Mouse (Mus musculus) spleen, adult 18-20 months (tissue): ENCODE data around the gene Ackr3.

Source experiments
- DNase-seq, 2 experiments: peaks; one replicate each; pipeline ENCODE4 v3.0.0; 2022; ENCODE audit warnings: mixed read lengths in 2 of 2

The Ackr3 gene

DNA sequence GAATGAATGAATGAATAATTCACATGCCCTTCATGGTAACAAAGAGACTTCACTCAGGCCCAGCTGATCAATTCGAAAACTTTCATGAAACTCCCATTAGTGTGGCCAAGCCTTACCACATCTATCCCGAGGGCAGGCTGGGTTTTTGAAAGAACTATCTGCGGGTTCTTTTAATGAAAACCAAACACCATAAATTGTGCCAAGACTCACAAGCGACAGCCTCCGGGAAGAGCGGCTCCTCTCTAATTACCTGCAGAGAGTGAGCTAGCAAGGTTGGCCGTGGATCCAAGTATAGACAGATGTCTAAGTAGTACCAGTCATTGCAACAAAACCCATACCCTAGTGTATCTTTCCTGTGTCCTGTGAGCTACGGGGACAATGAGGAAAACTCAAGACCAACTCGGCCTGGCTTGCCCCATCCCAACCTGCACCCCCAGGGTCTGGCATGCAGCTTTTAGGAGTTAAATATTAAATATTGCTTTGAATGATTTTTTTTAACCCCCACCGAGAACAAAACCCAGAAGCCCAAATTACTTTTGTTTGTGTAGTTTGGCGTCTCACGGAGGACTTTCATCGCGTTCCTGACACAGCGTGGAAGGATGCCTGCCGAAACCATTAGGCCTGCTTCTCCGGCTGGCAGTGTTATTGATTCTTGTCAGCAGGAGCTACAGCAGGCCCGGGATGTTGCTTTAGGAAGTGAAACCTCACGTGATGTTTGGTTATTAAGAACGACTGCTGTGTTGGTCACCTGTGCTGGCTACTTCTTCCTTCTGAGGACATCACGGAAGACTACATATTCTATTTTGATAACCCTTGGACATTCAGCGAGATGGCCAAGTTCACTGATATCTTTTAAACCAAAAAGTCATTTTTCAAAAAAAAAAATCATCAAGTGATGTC, 28.1 kb downstream of the Ackr3 start:
- no peak for DNase-seq

DNA sequence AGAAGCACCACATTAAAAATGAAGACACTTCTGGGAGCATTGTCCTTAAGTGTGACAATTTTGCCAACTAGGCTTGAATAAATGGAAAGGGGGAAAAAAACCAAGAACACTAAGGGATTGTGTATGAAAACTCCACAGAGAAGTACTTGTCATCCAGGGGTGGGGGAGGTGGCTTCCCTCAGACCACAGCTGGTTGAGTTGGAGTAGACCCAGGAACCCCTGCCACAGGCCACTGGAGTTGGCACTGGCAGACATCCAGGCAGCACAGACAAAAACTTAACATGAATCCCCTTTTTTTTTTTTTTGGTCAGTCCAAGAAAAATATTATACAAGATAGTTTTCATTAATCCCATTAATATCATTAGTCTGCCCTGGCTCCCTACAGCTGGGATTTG, 28.7 kb downstream of the Ackr3 start:
- no peak for DNase-seq

DNA sequence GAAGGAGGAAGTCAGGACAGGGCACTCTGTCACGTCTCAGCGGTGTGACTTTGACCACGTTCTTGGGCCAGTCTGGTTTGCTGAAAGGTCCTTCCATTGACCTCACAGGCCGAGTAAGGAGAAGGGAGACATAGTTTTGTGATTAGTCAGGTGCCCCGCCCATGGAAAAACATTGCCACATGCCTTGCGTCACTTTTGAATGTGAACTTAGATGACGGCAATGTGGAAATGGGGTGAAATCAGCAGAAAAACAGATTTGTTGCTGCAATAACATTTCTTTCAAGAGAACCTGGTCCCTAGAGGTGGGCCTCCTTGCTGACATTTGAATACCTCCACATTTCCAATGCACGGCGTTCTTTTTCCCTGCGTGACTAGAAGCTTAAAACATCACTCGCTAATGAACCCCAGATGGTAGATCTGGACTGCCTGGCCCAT, 30.9 kb downstream of the Ackr3 start:
- no peak for DNase-seq

DNA sequence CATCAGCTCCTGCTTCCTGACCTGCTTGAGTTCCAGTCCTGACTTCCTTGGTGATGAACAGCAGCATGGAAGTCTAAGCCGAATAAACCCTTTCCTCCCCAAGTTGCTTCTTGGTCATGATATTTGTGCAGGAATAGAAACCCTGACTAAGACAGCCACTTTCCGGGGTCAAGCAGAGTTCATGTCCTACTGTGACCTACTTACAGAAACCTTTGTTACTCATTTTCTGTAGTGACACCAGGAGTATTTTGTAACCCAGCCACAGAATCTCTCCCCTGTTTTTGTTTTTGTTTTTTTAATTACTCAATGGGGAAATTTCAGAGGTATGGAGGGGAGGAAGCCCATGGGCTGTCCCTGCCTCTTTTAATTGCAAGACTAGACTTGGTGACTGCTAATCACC, 32.9 kb downstream of the Ackr3 start:
- DNase-seq: no peak

DNA sequence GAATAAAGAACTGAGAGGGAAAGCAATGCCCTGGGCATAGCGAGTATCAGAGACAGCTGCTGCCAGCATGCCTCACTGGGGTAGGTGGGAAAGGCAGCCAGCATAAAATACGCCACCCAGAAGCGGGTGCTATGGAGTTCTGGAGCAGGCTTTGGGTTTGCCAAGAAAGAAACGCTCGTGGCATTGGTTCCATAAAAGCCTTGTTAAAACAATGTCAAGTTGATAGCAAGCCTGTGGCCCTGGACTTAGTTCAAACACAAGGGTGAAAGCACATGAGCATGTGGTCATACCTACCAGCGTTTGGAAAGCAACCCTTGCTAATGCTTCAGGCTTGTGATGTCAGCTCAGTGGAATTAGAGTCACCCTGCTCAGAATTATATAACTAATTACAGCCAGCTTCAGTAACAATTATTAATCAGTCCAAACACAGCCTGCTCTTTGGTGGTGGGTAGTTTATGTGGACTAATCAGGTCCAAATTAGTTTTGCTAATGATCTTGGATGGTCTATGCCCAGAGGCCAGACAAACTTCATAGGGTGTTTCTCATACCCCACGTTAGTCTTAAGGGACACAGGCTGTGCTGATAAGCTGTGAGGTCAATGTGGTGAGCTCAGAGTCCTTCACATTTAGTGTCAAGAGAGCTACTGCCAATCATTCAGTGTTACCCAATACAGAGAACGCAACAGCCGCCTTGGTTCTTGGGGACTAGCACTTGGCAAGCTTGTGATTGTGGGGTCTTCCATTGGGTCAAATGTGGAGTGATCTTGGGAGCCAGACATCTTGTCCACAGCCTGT, 34.5 kb downstream of the Ackr3 start:
- DNase-seq: no peak

DNA sequence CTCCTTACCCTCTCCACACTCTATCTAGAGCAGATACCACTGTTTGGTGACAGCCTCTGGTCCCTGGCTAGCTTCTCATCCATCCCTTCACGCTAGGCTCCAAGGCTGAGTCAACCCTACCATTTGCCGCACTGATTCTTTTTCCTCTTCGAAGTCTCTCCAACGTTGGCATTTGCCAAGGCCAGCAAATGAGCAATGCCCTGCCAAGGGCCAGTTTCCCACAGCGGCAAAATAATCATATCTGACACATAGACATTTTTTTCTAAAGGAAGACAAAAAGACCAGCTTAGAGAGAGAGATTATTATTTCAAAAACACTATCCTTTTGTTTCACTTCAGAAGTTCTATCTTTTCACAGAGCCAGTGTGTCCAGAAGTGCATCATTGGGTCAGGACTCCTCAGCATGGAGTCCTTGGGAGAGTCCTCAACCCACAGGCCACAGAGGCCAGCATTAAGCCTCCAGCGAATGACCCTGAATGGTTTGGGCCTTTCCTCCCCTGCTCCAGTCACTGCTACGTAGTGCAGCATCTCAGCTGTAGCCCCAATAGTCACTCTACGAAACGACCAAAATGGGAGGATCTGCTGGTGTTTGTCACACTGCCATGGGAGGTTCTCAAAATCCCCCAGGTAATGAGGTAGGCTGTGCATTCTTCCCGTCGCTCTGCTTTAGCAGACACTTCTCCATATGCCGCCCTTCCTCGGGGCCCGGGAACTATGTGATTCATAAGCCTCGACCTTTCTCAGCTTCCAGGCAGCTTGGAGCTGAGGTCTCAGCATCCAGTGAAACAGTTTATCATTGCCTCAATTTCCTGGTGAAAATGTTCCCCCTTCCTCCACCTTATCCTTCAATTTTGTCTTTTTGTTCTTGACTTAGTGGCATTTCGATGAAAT, 35.8 kb downstream of the Ackr3 start:
- DNase-seq: no peak

DNA sequence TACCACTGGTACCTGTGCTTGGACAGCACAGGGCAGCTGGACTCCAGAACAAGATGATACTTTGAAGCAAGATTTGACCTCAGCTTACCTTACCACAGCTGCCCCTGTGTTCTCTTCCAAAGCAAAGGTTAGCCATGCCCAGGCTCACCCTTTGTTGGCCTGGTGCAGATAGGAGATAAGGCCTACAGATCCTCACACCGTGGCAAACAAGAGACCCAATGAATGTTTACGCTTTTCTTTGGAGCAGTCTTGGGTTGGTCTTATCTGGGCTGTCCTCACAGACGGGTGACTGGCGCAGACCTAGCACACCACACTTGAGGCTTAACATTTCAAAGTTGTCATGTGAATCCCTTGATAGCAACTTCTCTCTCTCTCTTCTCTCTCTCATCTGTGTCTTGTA, 36.5 kb downstream of the Ackr3 start:
- no peak for DNase-seq

DNA sequence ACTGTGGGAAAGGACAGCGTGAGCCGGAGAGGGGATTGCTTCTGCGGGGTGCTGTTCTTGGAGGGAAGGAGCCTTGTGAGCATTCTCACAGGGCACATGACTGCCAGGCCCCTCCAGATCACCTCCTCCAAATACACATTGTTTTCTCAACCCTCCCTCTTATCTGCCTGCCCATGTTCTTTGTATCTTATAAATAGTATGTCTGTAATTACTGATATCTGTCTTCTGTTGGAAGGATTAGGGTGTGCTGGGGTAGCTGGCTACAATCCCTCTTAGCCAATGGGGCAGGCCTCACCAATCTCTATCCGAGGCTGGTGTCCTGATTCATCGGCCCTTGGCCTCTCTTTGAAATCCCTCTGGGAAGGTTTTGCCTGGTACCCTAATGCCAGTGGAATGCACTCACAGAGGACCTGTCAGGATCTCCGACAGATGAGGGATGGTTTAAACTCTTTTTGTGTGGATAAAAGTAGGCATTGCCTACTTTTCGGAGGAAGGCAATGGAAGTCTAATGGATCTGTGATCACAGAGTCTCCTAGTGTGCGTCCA, 38.7 kb downstream of the Ackr3 start:
- no peak for DNase-seq

DNA sequence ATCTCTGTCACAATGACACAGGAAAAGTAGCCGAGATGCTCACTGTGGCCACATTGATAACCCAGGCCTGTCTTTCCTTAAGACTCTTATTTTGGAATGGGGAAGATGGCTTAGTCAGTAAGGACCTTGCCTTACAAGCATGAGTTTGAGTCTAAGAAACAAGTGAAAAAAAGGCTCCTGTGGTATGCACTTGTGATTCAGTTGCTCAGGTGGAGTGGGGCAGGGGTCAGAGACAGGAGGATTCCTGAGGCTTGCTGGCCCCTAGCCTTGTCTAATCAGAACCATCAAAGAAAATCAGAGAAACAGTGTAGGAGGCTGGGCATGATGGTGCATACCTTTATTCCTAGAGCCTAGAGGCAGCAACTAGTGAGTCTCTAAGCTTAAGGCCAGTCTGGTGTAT, 40.8 kb downstream of the Ackr3 start:
- no peak for DNase-seq

DNA sequence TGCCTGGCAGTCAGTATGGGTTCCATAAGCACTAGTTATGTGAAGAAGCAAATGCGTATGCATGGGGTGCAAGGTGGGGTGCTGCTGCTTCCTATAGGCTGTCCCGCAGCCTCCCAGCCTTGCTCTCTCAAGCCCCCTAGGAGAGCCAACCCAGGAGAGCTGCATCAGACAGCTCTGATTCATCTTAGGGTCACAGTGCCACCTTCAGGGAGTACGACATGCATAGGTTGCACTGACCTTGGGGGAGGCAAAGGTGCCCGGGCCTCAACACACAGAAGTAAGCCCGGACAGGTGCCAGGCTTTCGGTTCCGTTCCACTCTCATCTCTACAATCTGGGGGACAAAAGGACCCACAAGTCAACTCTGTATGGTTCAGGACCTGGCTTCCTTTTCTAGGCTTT, 41.8 kb downstream of the Ackr3 start:
- DNase-seq: no peak

DNA sequence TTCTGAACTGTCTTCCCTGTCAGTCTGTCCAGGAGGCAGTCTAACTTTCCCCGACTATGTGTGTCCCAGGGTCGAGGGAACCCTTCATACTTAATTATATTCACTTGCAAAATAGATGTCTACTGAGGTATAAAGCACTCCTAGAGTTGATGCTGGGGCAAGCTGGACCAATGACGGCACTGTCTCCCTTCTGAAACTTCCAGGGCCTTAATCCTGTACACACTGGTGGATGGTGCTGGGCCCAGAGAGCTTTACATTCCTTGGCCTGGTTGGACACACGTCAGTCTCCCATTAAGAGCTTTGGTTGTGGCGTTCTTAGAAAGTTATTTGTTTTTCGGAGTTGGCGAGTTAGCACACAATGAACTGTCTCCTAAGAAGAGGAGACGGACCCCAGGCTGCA, 42.3 kb downstream of the Ackr3 start:
- DNase-seq: no peak

DNA sequence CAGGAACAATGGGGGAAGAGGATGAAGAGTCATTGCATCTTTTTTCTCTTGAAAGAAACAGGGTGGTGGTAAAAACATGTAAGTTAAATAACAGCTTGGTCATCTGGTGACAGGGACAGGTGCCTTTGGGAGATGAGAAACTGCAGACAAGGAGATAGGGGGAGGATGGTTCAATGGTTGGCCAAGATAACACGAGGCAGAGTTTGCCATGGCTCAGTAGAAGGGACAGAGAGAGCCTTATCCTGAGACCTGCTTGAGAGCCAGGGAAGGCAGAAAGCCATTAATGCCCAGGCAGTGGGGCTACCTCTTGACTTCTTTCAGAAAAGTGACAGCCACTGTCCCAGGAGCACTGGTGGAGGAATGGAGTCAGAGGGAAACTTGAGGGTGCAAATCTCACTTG, 43.0 kb downstream of the Ackr3 start:
- no peak for DNase-seq

DNA sequence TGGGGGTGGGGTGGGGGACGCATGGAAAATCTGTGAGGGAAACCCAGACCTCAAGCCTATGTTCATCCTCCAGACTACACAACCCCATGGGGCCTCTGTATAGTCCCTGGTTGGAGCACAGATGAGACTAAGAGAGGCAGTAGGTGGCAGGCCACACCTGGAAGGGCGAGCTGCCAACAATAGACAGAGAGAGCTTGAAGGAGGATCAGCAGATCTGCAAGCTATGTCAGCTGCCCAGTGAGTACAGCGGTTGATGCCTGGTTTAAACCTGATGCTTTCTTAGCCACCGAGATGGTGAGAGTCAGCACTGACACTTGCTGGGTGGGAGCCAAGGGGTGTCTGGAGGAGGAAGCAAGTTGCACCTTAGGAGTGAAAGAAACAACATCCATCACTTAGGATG, 43.5 kb downstream of the Ackr3 start:
- no peak for DNase-seq

DNA sequence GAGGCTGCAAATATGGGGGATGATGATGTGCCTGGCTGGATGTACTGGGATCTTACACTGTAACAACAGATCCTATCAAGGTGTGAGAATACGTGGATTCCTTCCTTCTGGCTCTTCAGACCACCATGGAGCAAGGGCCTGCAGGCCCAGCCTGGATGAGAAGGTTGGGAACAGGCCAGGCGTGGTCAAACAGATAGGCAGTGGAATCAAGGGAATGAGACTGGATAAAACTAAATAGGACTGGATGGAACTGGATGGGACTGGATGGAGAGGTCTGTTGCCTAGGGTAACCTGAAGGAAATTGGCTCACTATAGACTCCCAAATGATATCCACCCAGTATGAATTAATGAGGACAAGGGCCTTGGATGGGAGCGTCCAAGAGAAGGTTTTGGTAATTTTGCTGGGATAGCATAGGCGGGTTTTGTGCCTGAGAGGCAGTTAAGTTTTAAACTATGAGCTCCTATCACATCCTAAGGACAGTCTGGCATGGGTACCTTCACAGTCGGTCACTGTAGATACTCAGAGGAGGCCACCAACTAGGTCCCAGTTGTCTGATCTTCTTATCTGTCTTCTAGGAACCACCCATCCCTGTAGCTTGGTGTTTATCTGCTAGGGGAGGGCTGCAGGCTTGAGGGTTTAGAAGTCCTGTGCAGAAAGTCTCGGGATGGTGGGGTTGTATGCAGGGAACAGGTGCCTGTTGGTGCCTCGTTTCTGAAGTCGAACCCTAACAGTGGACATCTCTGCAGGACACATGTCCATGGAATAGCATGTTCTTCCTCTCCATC, 44.2 kb downstream of the Ackr3 start:
- no peak for DNase-seq

DNA sequence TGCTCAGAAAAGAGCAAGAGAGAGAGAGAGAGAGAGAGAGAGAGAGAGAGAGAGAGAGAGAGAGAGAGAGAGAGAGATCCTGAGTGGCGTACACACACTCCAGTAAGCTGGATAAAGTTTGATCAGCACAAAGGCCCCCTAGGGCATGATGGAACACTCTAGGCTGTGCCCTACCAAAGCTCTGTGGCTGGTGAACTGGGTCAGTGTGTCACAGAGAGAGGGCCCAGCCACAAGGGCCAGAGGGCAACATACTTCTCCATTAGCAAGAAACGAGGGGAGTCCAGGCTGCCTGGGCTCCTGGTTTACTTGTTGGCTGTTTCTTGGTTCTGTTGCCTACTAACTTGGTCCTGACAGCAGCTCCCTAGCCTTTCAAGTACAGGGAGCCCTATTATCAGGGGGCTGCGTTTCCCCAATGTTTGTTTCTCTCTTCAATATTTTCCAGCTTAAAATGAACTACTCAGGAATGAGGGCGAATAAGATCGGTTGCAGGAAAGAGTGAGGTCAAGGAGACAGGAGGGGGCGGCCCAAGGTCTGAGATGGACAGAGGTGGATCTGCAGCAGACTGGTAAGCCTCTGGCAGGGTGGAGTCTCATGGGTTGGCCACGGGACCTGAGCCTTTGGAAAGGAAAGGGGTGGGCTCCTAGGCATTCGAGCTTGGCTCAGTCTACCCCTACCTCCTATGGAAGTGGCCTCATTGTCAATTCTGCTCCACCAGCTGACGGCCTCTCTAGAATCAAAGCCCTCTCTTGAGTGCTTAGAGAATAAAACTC, 45.4 kb downstream of the Ackr3 start:
- no peak for DNase-seq

DNA sequence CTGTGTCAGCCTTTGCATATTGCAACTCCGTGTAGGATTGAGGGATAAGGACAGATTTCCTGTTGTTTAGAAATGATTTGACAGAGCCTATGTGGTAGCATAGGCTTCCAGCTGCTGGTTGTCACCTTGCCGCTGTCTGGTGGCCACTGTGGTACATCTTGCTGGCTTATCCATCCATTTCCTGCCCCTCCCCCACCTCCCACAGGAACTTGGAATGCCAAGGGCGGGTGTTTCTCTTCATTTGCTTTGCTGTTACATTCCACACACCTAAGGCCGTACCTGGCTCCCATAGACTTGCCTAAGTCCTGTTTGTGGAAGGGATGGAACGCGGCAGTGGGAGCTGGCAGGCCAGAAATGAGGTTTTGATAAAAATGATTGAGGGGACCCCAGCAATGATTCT, 46.6 kb downstream of the Ackr3 start:
- no peak for DNase-seq

DNA sequence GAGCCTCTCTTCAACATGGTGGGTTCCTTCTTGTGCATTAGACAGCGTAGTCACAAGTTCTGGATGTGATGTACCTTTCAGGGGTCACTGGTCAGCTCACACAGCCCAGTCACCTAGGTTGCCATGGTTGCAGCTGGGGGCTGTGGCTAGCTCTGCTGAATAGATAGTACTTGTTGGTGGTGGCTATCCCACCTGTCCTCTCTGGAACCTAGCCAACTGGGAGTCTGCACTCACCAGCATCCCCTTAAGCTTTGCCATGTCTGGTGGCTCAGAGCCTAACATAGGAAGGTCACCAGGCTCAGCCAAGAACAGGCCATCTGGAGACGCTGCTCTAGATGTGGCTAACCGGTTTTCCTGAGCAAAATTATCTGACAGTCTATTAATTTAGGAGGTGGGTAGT, 47.4 kb downstream of the Ackr3 start:
- DNase-seq: no peak

DNA sequence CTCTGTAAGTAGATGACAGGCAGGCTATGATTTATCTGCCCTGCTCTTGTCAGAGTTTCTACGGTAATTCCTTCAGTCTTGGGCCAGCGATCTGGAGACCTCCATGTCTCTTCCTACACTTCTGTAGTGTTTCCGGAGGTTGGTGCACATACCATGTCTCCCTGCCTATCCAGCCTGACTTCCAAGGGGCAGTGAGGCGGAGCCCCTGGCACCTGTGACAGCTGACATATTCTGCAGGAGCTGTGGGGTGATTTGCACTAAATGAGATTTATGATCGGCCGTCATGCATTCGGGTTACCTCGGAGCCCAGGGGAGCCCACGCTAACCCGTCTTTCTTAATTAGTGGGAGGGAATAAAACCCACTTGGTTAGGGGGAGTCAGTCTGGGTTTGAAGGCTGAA, 49.7 kb downstream of the Ackr3 start:
- DNase-seq: no peak

DNA sequence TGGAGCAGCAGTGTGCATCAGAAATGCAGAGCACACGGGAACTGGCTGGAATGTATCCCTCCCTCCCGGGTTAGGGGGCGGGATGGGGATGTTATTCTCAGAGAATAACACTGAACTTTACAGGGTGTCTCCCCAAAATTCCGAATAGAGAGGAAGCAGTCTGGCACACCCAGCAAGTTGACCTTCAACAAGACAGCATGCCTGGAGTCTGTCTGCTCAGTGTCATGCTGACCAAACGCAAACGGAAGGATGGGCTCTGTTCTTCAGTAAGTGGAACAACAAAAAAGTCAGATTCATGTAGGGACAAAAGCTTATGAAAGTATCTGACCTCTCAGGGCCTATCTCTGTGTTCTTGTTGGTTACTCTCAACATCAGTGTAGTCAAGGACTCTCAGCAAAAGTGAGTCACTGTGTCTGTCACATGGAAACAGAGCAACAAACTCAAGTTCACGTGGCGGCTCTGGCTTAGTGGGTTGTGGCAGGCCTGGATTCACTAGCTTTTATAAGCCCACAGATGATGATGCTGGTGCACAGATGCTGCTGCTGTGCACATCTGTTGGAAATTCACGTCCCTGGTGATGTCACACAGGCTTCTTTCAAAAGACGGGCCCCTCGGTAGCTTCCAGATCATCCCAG, 54.6 kb downstream of the Ackr3 start:
- no peak for DNase-seq

DNA sequence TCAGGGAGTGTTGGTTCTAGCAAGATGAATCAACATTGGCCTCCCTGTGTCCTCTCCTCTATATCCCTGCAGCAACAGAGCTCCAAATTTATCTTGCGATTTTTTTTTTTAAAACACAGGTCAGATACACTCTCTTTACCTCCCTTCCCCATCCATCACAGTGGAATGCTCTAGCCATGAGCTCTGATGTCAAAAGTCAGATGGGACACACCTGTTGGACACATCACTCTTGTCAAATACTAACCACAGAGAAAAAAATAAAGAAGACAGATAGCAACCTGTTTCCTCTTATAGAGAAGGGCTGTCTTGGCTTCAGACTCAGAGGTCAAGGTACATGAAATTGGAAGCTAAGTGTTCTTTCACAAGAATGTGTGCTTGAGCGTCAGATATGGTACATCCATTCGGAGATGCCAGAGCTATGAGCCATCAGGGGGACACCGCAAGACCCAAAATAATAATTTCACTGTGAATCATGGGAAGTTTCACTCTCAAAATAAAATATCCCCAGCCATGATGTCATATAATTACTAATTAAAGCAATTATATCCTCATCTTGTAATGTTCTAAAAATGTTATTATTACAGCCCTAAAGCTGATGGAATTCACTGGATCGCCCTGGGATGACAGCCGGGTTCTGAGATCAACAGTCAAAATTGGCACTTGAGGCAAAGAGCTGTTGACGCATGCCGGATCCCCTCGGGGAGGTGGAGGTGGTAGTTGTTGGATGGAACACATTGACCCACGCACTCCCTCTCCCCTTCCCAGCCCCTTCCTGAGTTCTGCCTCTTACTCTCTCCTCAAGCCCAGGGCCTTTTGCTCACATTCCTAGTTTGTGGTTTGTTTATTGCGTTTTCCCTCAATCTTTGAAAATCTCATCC, 57.2 kb downstream of the Ackr3 start:
- DNase-seq: no peak
